Mouse (Mus musculus) E14TG2a.4 (cell line): ENCODE results near the gene Slc18a2.

ENCODE experiments used
- CTCF ChIP-seq: conservative IDR thresholded peaks from 2 replicates; pipeline ENCODE4 v1.5.1; 2014; ENCODE audit warnings: low read length
- NANOG ChIP-seq: IDR thresholded peaks from 2 replicates; pipeline ENCODE4 v1.6.1; 2014; ENCODE audit warnings: borderline replicate concordance, low read length, mixed read lengths
- POU5F1 ChIP-seq: IDR thresholded peaks from 2 replicates; pipeline ENCODE4 v1.6.1; 2014; ENCODE audit warnings: low read length, borderline replicate concordance

DNA sequence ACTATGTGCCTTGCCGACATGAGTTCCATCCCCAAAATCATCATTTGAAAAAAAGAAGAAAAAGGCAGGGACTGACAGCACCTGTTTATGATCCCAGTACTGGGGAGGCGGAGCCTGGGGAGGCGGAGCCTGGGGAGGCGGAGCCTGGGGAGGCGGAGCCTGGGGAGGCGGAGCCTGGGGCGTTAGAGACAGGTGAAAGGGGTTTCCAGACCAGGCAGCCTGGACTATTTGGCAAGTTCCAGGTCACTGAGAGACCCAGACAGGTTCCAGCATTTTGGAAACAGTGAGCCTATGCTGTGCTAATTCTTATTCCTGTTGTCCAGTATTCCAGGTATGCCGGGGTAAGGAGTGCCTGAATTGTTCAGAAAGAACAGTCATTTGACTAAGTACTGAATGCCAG is 41.7 kb upstream of the Slc18a2 start, which contains the start of gene Kcnk18:
- no peak for TF ChIP-seq CTCF
- no peak for TF ChIP-seq POU5F1
- TF ChIP-seq NANOG: no peak
